Mouse (Mus musculus) gastrocnemius, postnatal 25 days (tissue): ENCODE data around the gene Bmp10. TPM values are rescaled to one million over a fixed set of nuclear protein-coding genes. Genes with fewer than 3 reads are reported as not detected.
"Not testable (repeated sequence)": the region's sequence is repeated elsewhere in the genome, so short reads cannot be mapped to it uniquely, and the experiment has no call there.

ENCODE experiments used
- DNase-seq: peaks from one replicate; pipeline ENCODE4 v3.0.0; 2022
- total RNA-seq, 2 experiments: library from RNA; stranded (reverse); gene quantifications; 1 replicate in 1 of 2; 2 replicates in 1 of 2; pipeline ENCODE4 v1.2.3; 2021

Bmp10 gene
- total RNA-seq, 2 experiments from 2014 or later, result not detected

DNA sequence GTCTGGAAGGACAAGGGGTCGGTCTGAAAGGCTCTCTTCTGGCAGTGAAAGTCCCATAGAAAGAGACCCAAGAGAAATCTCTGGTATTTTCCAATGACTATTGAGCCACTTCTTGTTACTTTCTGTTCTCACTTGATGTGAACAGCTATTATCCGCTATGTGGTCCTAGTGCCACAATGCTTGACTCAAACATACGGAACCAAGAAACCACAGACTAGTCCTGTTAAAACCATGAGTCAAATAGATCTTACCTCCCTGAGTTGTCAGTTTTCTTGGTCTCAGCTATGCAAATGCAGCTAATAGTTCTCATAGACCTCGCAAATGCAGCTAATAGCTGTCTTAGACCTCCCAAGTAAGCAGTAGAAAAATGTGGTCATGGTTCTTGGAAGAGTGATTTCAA, 18.4 kb downstream of the Bmp10 start:
- DNase-seq, result no peak

DNA sequence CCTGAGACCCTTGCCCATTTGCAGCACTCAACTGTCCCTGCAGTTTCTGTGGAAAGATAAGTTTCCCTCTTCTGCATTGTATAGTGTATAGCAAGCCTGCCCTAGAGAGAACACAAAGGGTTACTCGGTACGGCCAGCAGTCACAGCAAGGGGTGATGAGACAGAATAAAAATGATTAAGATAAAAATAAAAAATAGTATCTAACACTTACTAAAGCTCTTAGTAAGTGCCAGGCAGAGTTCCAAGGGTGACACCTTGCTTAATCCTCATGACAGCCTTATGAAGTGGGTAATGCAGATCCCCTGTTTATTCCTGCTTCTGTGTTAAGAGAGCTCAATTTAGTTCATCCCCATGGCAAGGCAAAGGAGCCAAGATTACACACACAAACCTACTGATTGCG, 20.7 kb downstream of the Bmp10 start:
- DNase-seq, result no peak

GRCm38 (mm10) chr6:87451016-87451415, 22.2 kb downstream of the Bmp10 start:
- DNase-seq, result no peak

DNA sequence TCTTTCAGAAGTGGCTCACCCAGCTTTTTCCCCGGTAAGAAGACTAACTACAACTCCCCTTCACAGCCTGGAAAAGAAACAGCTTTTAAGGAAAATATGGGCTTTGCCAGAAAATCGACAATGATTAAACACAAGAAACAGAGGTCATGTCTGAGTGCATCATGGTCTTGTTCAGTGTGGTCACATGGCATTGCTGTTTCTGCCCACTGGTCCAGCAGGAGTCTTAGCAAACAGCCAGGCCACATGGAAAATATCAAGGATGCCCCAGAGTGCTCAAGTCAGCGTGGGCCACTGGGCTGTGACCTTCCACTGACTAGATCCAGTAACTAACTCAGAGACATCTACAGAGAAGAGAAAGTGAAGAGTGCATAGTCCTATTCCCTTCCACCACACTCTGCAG, 23.0 kb downstream of the Bmp10 start:
- no peak for DNase-seq

- no peak for DNase-seq
Observed at GRCm38 (mm10) chr6:87455507-87455906, 26.7 kb downstream of the Bmp10 start.

GRCm38 (mm10) chr6:87466221-87466620, 37.4 kb downstream of the Bmp10 start:
- DNase-seq, result peak; percentile 36

DNA sequence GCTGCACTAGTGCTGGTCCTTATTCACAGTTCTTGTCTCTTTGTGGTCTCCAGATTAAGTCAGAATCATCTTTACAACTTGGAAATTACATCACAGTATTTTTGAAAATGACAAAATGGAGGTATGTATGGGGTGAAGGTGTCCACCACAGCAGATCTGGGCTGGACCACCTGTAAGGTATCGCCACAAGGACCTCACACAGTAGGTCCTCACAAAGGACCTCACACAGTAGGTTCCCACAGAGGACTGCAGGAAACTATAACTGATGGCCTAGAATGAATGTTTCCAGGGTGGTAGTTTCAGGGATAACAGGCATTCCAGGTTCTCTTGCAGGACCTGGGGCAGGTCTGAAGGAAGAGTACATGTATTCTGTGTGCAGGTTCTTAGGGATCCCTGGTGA, 38.6 kb downstream of the Bmp10 start:
- DNase-seq, result no peak

DNA sequence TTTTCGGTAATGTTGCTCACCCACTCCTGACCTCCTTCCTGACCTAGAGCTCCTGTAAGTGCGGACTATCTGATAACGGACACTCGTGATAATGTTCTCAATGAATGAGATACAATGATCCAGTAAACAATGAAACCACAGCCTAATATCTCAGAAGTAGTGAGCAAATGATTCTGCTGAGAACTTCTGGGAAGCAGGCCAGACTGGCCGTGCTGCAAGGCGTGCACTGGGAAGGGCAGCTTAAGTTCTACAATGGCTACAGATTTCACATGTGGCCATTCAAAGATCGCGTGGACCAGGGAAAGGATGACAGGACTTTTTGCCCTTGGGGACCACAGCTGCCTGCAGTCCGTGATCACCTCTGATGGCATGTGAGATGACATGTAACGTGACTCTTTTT, 39.6 kb downstream of the Bmp10 start:
- no peak for DNase-seq

DNA sequence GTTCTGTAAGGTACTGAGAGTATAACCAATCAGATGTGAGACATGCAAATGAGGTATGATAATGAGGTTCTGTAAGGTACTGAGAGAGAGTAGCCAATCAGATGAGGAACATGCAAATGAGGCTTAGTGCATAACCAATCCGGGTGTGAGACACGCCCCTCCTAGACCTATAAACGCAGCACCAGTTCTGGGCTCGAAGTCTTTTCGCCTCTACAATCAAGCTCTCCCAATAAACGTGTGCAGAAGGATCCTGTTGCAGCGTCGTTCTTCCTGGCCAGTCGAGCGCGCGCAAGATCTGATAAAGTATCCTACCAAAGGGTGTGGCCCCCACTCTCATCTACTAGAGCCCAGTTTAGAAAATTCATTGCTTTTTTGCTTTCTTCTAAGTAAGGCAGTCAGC, 41.3 kb downstream of the Bmp10 start:
- not testable (repeated sequence) for DNase-seq

GRCm38 (mm10) chr6:87475223-87475622, 46.4 kb downstream of the Bmp10 start:
- DNase-seq, result no peak

- DNase-seq, result no peak
Observed at GRCm38 (mm10) chr6:87478847-87479246, 50.1 kb downstream of the Bmp10 start.

DNA sequence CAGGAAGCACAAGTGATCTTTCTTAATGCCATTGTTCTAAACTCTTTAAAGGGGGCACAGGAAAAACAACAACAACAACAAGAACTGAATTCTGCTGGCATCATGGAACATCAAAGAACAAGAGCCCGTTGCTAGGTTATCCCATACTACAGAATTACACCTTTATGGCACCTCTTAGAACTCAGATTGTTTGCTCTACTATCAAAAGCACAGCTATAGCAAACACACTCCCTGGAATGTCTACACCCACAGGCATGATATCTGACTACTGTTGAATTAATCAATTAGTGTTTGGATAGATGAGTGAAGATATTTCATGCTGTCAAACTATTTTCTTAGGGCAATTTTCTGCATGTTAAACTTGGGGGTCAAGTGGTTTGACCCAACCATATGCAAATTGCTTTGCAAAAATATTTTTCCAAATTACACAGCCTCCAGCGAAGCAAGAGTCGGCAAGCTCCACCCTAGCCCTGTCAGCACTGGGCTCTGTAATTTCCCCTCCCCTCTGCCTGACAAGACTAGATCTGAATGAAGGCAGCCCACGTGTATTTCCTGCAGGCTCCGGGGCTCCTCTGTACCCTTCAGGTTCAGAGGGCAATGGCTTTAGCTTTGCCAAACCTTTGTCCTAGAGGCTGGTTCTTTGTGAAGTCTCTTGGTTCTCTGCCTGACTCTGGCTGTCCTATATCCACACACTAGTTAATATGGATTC, 50.7 kb downstream of the Bmp10 start:
- DNase-seq, result no peak

DNA sequence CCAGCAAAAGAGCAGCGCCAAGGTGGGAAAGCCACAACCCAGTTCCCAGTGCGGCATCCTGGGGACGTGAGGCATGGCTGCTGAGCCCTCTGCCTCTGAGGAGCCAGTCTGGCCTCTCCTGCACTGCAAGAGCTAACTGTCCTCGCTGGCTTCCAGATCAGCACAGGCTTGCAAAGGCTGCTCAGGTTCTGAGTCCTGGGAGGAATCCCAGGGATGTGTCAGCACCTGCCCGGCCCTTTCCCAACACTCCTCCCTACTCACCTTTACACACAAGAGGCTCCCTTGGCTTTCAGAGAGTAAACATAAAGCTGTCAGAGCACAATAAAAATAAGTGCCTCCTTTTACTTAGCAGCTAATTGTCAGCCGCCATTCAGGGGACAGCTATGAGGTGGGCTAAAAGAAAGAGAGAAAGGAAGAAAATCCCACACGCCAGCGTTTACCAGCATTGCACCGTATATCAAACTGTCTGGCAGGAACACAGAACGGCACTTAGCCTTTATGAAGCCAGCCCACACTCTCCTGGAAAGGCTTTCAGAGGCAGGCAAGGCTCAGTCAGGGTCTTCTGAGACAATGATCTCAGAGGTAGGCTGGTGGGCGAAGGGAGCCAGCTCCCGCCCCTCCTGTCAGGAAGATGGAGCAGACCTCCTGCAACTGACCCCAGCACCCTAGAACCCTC, 54.6 kb downstream of the Bmp10 start:
- no peak for DNase-seq

- no peak for DNase-seq
Observed at GRCm38 (mm10) chr6:87483900-87484289, 55.1 kb downstream of the Bmp10 start.

- DNase-seq, result no peak
Observed at GRCm38 (mm10) chr6:87484806-87485205, 56.0 kb downstream of the Bmp10 start.

Other genes with a start within 250 kb of the Bmp10 start
- gene Antxr1, start 93.2 kb upstream of the Bmp10 start, total RNA-seq, result 10 to 100 TPM; 11.6 to 13.0 TPM
- not detected for gene Gkn1, start 78.1 kb upstream of the Bmp10 start, total RNA-seq
- not detected for gene Gkn2, start 55.6 kb upstream of the Bmp10 start, total RNA-seq
- gene Gkn3, start 40.1 kb upstream of the Bmp10 start, total RNA-seq, result 1 to 10 TPM in 1 of 2 experiments, under 1 TPM in 1; 0.33 to 2.6 TPM
- 1 to 10 TPM in 1 of 2 experiments, under 1 TPM in 1; 0.82 to 1.3 TPM for gene Arhgap25, start 104.3 kb downstream of the Bmp10 start, total RNA-seq
- 1 to 10 TPM; 2.1 to 2.3 TPM for gene Prokr1, start 161.7 kb downstream of the Bmp10 start, total RNA-seq
- 1 to 10 TPM; 2.7 to 3.3 TPM for gene Aplf, start 243.2 kb downstream of the Bmp10 start, total RNA-seq